In the genomic region with DNA sequence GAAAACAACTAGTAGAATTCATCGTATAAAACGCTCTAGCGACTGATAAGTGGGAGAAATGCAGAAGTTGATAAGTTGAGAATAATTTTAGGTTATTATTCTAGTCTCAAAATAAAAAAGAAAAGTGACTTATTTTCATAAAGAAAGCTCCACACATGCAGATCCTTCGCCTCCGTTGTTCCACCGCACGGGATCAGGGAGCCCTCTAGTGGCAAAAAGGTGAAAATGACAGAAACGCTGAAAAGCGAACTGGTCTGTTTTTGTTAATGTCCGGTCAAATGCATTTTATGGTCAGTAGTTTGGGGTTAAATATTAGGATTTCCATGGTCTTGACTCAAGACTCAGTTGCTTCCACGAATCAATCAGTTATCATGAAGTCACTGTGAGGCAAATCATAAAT, we compare ENCODE assay signal across 8 mouse cellular contexts.
DNase-seq lines count a peak whose midpoint lies in the region.

No protein-coding gene starts in this region.

- peak overlapping the region; percentile 60; the same call in 1 of the 2 replicates for H3K27ac ChIP-seq in embryonic facial prominence, embryonic 10.5 days (replicated peaks)

- DNase-seq in ovary, postnatal 14 days (ENCODE audit: low spot score) = peak; percentile 37
- DNase-seq in ovary, adult 18-20 months (ENCODE audit: low spot score) = no peak
- DNase-seq in adrenal gland, postnatal 25 days = peak; percentile 37
- peak; percentile 56 for DNase-seq in embryonic facial prominence, embryonic 10.5 days (ENCODE audit: low spot score)
- DNase-seq in heart, postnatal 4 days = peak; percentile 57
- peak; percentile 19 to 69 for DNase-seq in layer of hippocampus, postnatal 14 days (ENCODE audit: low spot score in 2 of 2)
- DNase-seq in splenic B cell, adult 2 months (ENCODE audit: low read depth, low spot score) = peak; percentile 68

- H3K27me3 ChIP-seq in embryonic facial prominence, embryonic 10.5 days (replicated peaks; ENCODE audit: low read depth, poor library complexity, severe bottlenecking) = peaks cover 9% of the 10 kb centered on the region; the same call in 1 of the 2 replicates
- peaks cover 12% of the 10 kb centered on the region for H3K27me3 ChIP-seq in megakaryocyte, embryonic 14.5 days (replicated peaks)
- H3K27me3 ChIP-seq in splenic B cell, adult 2 months (ENCODE audit: control insufficient read depth, insufficient read depth, low read length, poor library complexity, severe bottlenecking) = no peaks in the 10 kb centered on the region

- H3K36me3 ChIP-seq in embryonic facial prominence, embryonic 10.5 days (replicated peaks) = no peaks in the 10 kb centered on the region
- H3K36me3 ChIP-seq in megakaryocyte, embryonic 14.5 days (replicated peaks; ENCODE audit: low read length) = no peaks in the 10 kb centered on the region
- H3K36me3 ChIP-seq in splenic B cell, adult 2 months (ENCODE audit: control insufficient read depth, insufficient read depth, low read length, poor library complexity, severe bottlenecking) = no peaks in the 10 kb centered on the region

- WGBS in embryonic facial prominence, embryonic 10.5 days = 4% methylated on average over 11 of the region's 11 CpGs

- no peaks in the 10 kb centered on the region for H3K9me3 ChIP-seq in embryonic facial prominence, embryonic 10.5 days
- H3K9me3 ChIP-seq in megakaryocyte, embryonic 14.5 days = no peaks in the 10 kb centered on the region

- peaks cover 6% of the 10 kb centered on the region for H3K4me1 ChIP-seq in embryonic facial prominence, embryonic 10.5 days
- H3K4me1 ChIP-seq in megakaryocyte, embryonic 14.5 days = peaks cover 9% of the 10 kb centered on the region

- H3K4me3 ChIP-seq in embryonic facial prominence, embryonic 10.5 days = peak overlapping the region; percentile 51
- H3K4me3 ChIP-seq in megakaryocyte, embryonic 14.5 days (replicated peaks) = peak overlapping the region; percentile 86
